Mouse (Mus musculus): ENCODE measurements around the gene Epn1.

Epn1 gene

GRCm38 (mm10) chr7:5057804-5058203 is 22.2 kb upstream of the Epn1 start:
- in situ Hi-C loops (cut with MboI; ENCODE audit: low sequenced_read_pairs), result no loop called here

GRCm38 (mm10) chr7:5058631-5059030 is 21.4 kb upstream of the Epn1 start:
- in situ Hi-C loops (cut with MboI; ENCODE audit: low sequenced_read_pairs), result no loop called here

GRCm38 (mm10) chr7:5059421-5059820 is 20.6 kb upstream of the Epn1 start:
- in situ Hi-C loops (cut with MboI; ENCODE audit: low sequenced_read_pairs), result no loop called here

GRCm38 (mm10) chr7:5060239-5060731 is 19.8 kb upstream of the Epn1 start:
- in situ Hi-C loops (cut with MboI; ENCODE audit: low sequenced_read_pairs), result no loop called here

GRCm38 (mm10) chr7:5060944-5061773 is 18.9 kb upstream of the Epn1 start:
- in situ Hi-C loops (cut with MboI; ENCODE audit: low sequenced_read_pairs), result no loop called here

GRCm38 (mm10) chr7:5061774-5062359 is 18.2 kb upstream of the Epn1 start, which contains the start of gene U2af2:
Gene U2af2 (plus strand): TSS chr7:5062143.
- in situ Hi-C loops (cut with MboI; ENCODE audit: low sequenced_read_pairs), result no loop called here

GRCm38 (mm10) chr7:5062360-5063001 is 17.6 kb upstream of the Epn1 start:
- in situ Hi-C loops (cut with MboI; ENCODE audit: low sequenced_read_pairs), result no loop called here

- in situ Hi-C loops (cut with MboI; ENCODE audit: low sequenced_read_pairs), result no loop called here
Measured at GRCm38 (mm10) chr7:5064886-5065285, 15.1 kb upstream of the Epn1 start.

GRCm38 (mm10) chr7:5073586-5073985 is 6.4 kb upstream of the Epn1 start:
- in situ Hi-C loops (cut with MboI; ENCODE audit: low sequenced_read_pairs), result no loop called here

- in situ Hi-C loops (cut with MboI; ENCODE audit: low sequenced_read_pairs), result no loop called here
Measured at GRCm38 (mm10) chr7:5074984-5075383, 5.1 kb upstream of the Epn1 start.

GRCm38 (mm10) chr7:5076931-5077330 is 3.1 kb upstream of the Epn1 start:
- in situ Hi-C loops (cut with MboI; ENCODE audit: low sequenced_read_pairs), result no loop called here

- in situ Hi-C loops (cut with MboI; ENCODE audit: low sequenced_read_pairs), result loop anchor here (5.0 kb wide), 1 partner anchor 48 kb away; the partner anchor contains the start of gene Rasl2-9
Measured at GRCm38 (mm10) chr7:5079365-5080009, 548 bp upstream of the Epn1 start.

- in situ Hi-C loops (cut with MboI; ENCODE audit: low sequenced_read_pairs), result loop anchor here (5.0 kb wide), 1 partner anchor 46 kb away; the partner anchor contains the start of gene Rasl2-9
Measured at GRCm38 (mm10) chr7:5080815-5081214, 780 bp downstream of the Epn1 start.

- in situ Hi-C loops (cut with MboI; ENCODE audit: low sequenced_read_pairs), result loop anchor here (5.0 kb wide), 1 partner anchor 46 kb away; the partner anchor contains the start of gene Rasl2-9
Measured at GRCm38 (mm10) chr7:5081241-5081640, 1.2 kb downstream of the Epn1 start.

GRCm38 (mm10) chr7:5081939-5082338 is 1.9 kb downstream of the Epn1 start:
- in situ Hi-C loops (cut with MboI; ENCODE audit: low sequenced_read_pairs), result loop anchor here (5.0 kb wide), 1 partner anchor 45 kb away; the partner anchor contains the start of gene Rasl2-9

- in situ Hi-C loops (cut with MboI; ENCODE audit: low sequenced_read_pairs), result loop anchor here (5.0 kb wide), 1 partner anchor 44 kb away; the partner anchor contains the start of gene Rasl2-9
Measured at GRCm38 (mm10) chr7:5083325-5084105, 3.5 kb downstream of the Epn1 start.

- in situ Hi-C loops (cut with MboI; ENCODE audit: low sequenced_read_pairs), result no loop called here
Measured at GRCm38 (mm10) chr7:5085512-5085911, 5.5 kb downstream of the Epn1 start.

- in situ Hi-C loops (cut with MboI; ENCODE audit: low sequenced_read_pairs), result no loop called here
Measured at GRCm38 (mm10) chr7:5086921-5087440, 6.9 kb downstream of the Epn1 start.

- in situ Hi-C loops (cut with MboI; ENCODE audit: low sequenced_read_pairs), result no loop called here
Measured at GRCm38 (mm10) chr7:5087886-5088285, 7.9 kb downstream of the Epn1 start.

GRCm38 (mm10) chr7:5089853-5090252 is 9.8 kb downstream of the Epn1 start:
- in situ Hi-C loops (cut with MboI; ENCODE audit: low sequenced_read_pairs), result no loop called here

Data from CH12F3 (cell line).